Mouse (Mus musculus): ENCODE measurements around the gene Cd24a.

DNA sequence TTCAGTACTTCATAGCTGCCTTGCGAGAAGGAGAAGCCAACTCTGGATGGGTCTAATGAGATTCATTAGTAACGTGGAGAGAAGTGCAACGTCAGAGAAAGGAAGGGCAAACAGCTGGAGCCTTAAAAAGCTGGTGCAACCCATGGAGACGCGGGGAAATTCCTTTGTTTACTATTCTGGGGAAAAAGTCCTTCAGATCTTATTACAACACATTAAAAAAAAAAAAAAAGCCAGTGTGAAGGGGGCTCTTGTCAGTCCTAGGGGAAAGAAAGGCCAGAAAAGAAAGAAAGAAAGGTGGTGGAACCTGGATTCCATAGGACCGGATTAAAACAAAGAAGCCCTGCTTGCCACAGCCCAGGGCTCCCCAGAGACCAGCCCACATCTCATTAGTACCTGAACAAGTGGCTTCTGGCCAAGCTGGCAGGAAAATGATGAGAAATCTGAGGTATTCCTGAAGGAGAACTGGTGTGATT lies 41.0 kb downstream of the Cd24a start:
- TF ChIP-seq EP300 (IDR thresholded peaks at IDR 0.05) (no peak), CTCF (IDR thresholded peaks at IDR 0.05) (no peak)
